Mouse (Mus musculus) small intestine, adult 2 months (tissue): ENCODE measurements around the gene Tmppe.

Experiments used
- CTCF ChIP-seq: fragments of 200-500 bp; IDR thresholded peaks from 2 replicates; pipeline ENCODE4 v1.5.1; 2012; ENCODE audit warnings: low read depth, mild to moderate bottlenecking, control low read depth, inconsistent platforms, low read length, moderate library complexity, mixed read lengths; ENCODE audit not compliant: insufficient replicate concordance, insufficient read length; ENCODE audit errors: extremely low read depth
- POLR2A ChIP-seq: fragments of 200-500 bp; IDR thresholded peaks from 2 replicates; pipeline ENCODE4 v1.6.1; 2012; ENCODE audit warnings: low read depth, mild to moderate bottlenecking, control low read depth, inconsistent platforms, low read length, moderate library complexity

DNA sequence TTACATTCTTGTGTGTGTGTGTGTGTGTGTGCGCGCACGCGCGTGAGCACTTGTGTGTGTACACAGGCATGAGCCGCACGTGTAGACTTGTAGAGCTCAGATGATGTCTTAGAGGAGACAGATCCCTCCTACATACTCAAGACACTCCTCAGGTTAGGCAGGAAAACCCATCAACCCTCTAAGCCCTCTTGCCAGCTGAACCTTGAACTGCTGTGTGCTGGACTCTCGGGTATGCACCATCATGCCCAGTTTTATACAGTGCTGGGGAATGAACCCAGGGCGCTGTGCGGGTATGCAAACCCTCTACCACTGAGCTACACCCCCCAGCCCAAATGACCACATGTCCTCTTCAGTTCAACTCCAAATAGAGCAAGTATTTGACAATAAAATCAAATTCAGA is 15.7 kb upstream of the Tmppe start:
- TF ChIP-seq CTCF: no peak
- no peak for TF ChIP-seq POLR2A
